Mouse (Mus musculus) liver, adult (tissue): ENCODE measurements around the gene Lrrc25.

Experiments used
- GATA4 ChIP-seq: IDR thresholded peaks from 2 replicates; pipeline ENCODE4 v1.6.1; 2014; ENCODE audit warnings: mild to moderate bottlenecking, low read length; ENCODE audit not compliant: insufficient replicate concordance

Lrrc25 gene

GRCm38 (mm10) chr8:70629574-70630531, 13.9 kb downstream of the Lrrc25 start:
- TF ChIP-seq GATA4: no peak; the same call in 1 of the 2 replicates

- no peak for TF ChIP-seq GATA4
Measured at GRCm38 (mm10) chr8:70630532-70631381, 14.8 kb downstream of the Lrrc25 start.

GRCm38 (mm10) chr8:70631436-70631835, 15.5 kb downstream of the Lrrc25 start:
- TF ChIP-seq GATA4: no peak

GRCm38 (mm10) chr8:70632346-70632892, 16.5 kb downstream of the Lrrc25 start, which contains the start of gene Gdf15:
Gdf15 (minus strand) TSS chr8:70632456.
- TF ChIP-seq GATA4: no peak

GRCm38 (mm10) chr8:70634066-70634465, 18.1 kb downstream of the Lrrc25 start:
- TF ChIP-seq GATA4: no peak

- no peak for TF ChIP-seq GATA4
Measured at GRCm38 (mm10) chr8:70635527-70635926, 19.6 kb downstream of the Lrrc25 start.

- TF ChIP-seq GATA4: no peak
Measured at GRCm38 (mm10) chr8:70636838-70637237, 20.9 kb downstream of the Lrrc25 start.

- no peak for TF ChIP-seq GATA4
Measured at GRCm38 (mm10) chr8:70638752-70639151, 22.8 kb downstream of the Lrrc25 start.

- no peak for TF ChIP-seq GATA4
Measured at GRCm38 (mm10) chr8:70643019-70643418, 27.1 kb downstream of the Lrrc25 start.

- no peak for TF ChIP-seq GATA4
Measured at GRCm38 (mm10) chr8:70644065-70644464, 28.1 kb downstream of the Lrrc25 start.

- TF ChIP-seq GATA4: no peak
Measured at GRCm38 (mm10) chr8:70645501-70646224, 29.7 kb downstream of the Lrrc25 start.

GRCm38 (mm10) chr8:70646369-70646768, 30.4 kb downstream of the Lrrc25 start:
- no peak for TF ChIP-seq GATA4

- no peak for TF ChIP-seq GATA4
Measured at GRCm38 (mm10) chr8:70646775-70647174, 30.8 kb downstream of the Lrrc25 start.

- TF ChIP-seq GATA4: no peak
Measured at GRCm38 (mm10) chr8:70647343-70648163, 31.6 kb downstream of the Lrrc25 start.
